Mouse (Mus musculus) midbrain, embryonic 16.5 days (tissue): Measurements from ENCODE around the gene B3galt5. TPM values are rescaled to one million over a fixed set of nuclear protein-coding genes. Genes with fewer than 3 reads are reported as not detected.
A peak's percentile ranks its signal among the peaks of the same experiment; 100 is the strongest.

ENCODE experiments used
- ATAC-seq: fragments of 200-750 bp; cut with Nextera tagmentation; 2 replicates; pipeline ENCODE4 v1.8.0; 2017; ENCODE audit warnings: moderate TSS enrichment
- H3K27ac ChIP-seq: fragments of 300-500 bp; sonication (generic); 2 replicates; pipeline ENCODE4 v1.5.1; 2014; ENCODE audit warnings: mild to moderate bottlenecking, low read length, mixed read lengths
- H3K27me3 ChIP-seq: fragments of 300-500 bp; sonication (generic); 2 replicates; pipeline ENCODE4 v1.6.1; 2014; ENCODE audit warnings: low read depth, low read length, mixed read lengths; ENCODE audit not compliant: control insufficient read depth, insufficient read depth
- H3K36me3 ChIP-seq: fragments of 300-500 bp; sonication (generic); 2 replicates; pipeline ENCODE4 v1.6.1; 2014; ENCODE audit warnings: mild to moderate bottlenecking, low read length, moderate library complexity, mixed read lengths; ENCODE audit not compliant: control insufficient read depth, insufficient read depth
- H3K4me1 ChIP-seq: fragments of 300-500 bp; sonication (generic); 2 replicates; pipeline ENCODE4 v1.6.1; 2014; ENCODE audit warnings: mild to moderate bottlenecking, low read length, mixed read lengths; ENCODE audit not compliant: control insufficient read depth, insufficient read depth
- H3K4me2 ChIP-seq: fragments of 300-500 bp; sonication (generic); 2 replicates; pipeline ENCODE4 v1.6.1; 2014; ENCODE audit warnings: mild to moderate bottlenecking, low read length, mixed read lengths
- H3K4me3 ChIP-seq: fragments of 300-500 bp; sonication (generic); 2 replicates; pipeline ENCODE4 v1.5.1; 2014; ENCODE audit warnings: low read depth, mild to moderate bottlenecking, low read length, moderate library complexity, mixed read lengths
- H3K9ac ChIP-seq: fragments of 300-500 bp; sonication (generic); 2 replicates; pipeline ENCODE4 v1.6.1; 2014; ENCODE audit warnings: low read depth, low read length, mixed read lengths
- H3K9me3 ChIP-seq: fragments of 300-500 bp; sonication (generic); replicated peaks from 2 replicates; pipeline ENCODE4 v1.6.1; 2014; ENCODE audit warnings: mild to moderate bottlenecking, low read length, mixed read lengths; ENCODE audit not compliant: control insufficient read depth, poor library complexity, severe bottlenecking
- WGBS: fragments of 180-500 bp; shearing (Covaris S2); extraction: QIAGEN DNeasy Blood & Tissue Kit; methylation state at CpG from one replicate; pipeline ENCODE4 v1.1.7; 2014; 5-methylcytosine and 5-hydroxymethylcytosine counted together
- polyA plus RNA-seq: library from polyadenylated mRNA; unstranded; fragments of >200 nt; fragmentation: Nextera tagmentation; extraction: Ambion mirVana; gene quantifications from 2 replicates; pipeline ENCODE4 v1.2.1, GENCODE M21; 2015

The B3galt5 gene
- polyA plus RNA-seq, 1 experiment from 2014 or later = 4.8 TPM

DNA sequence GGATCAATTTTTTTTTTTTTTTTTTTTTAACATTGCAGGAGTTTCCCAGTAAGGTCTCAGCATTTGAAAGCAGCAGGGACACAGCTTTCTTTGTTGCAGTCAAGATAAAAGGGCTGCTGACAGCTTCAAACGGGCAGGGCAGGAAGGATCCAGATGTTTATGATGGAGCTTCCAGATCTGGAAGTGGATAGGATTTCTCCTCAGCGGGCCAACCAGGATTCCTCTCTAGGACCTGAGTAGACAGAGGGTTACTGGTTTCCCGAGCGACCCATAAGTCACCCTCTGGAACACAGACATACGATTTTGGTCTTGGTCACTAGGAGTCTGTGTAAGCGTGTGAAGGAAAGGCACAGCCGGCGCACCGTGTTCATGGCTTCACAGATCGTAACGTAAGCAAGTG, 112.5 kb downstream of the B3galt5 start:
- no peaks in the 10 kb centered on the region for H3K9me3 ChIP-seq
- WGBS = 63% methylated on average over 11 of the region's 11 CpGs
- no peak overlapping the region for H3K27ac ChIP-seq
- no peak for ATAC-seq
- H3K27me3 ChIP-seq = no peaks in the 10 kb centered on the region
- no peak overlapping the region for H3K4me2 ChIP-seq
- no peak overlapping the region for H3K4me3 ChIP-seq
- H3K36me3 ChIP-seq = no peaks in the 10 kb centered on the region
- H3K4me1 ChIP-seq = peaks cover 7% of the 10 kb centered on the region
- no peak overlapping the region for H3K9ac ChIP-seq

DNA sequence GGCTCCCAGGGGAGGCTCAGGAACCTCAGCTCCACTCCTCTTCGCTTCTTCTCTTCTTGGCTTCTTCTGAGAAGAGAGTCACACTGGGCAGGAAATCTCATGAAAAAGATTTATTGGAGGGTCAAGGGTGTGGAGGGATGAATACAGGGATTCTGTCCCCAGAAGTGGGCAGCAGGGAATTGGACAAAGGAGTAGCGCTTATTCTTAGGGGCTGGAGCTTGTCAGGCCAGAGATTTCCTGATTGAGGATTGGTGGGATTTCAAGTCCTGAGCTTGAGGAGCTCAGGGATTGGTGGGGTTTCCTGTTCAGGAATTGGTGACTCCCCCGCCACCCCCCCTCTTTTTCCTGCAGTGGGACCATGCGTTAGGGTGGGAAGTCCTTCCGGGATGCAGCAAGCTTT, 113.2 kb downstream of the B3galt5 start:
- Histone ChIP-seq H3K4me2 (no peak overlapping the region), H3K4me1 (peaks cover 7% of the 10 kb centered on the region), H3K27ac (no peak overlapping the region), H3K36me3 (no peaks in the 10 kb centered on the region), H3K27me3 (no peaks in the 10 kb centered on the region), H3K9ac (no peak overlapping the region), H3K9me3 (no peaks in the 10 kb centered on the region), H3K4me3 (no peak overlapping the region)
- ATAC-seq = no peak
- 77% methylated on average over 5 of the region's 5 CpGs for WGBS

DNA sequence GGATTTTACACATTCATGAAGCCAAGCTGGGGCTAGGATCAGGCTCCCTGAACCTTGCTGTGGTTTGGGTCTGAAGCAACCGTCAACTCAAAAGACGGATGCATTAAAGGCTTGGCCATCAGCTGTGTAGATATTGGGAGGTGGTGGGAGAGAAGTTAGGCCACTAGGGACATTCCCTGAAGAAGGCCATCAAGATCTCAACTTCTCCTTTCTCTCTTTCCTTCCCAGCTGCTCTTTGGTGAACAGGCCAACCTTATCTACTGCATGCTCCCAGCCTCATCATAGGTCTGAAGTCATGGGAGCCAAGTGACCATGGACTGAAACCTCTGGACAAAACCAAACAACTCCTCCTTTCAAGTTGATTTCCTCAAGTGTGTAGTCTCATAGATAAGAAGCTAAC, 115.9 kb downstream of the B3galt5 start:
- H3K4me3 ChIP-seq = no peak overlapping the region
- WGBS = 87% methylated on average over 2 of the region's 2 CpGs

DNA sequence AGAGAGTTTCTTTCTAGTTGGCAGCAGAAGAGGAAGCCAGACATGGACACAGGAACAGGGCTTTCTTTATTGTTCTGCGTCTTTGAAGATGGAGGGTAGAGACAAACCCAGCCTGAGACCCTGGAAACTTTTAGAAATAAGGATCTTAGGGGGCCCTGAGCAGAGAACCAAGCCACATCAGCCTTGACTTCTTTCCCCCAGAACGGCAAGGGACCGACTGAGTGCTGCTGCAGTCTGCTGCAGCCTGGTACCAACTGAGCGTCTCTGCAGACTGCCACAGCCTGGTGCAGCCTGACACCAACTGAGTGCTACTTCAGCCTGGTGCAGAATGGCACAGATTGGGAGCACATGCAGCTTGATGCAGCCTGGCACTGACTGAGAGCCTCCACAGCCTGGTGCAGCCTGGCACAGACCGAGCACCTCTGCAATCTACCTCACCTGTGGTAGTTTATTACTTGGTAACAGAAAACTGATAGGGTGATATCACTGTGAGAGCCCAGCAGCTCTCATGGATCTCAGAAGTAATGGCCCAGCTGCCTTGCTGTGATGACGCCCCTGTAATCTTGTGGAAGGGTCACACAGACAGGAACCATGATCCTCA, 117.8 kb downstream of the B3galt5 start:
- Histone ChIP-seq H3K4me1 (peaks cover 3% of the 10 kb centered on the region; the same call in 1 of the 2 replicates), H3K36me3 (no peaks in the 10 kb centered on the region), H3K9ac (no peak overlapping the region), H3K27ac (no peak overlapping the region), H3K9me3 (no peaks in the 10 kb centered on the region), H3K4me2 (no peak overlapping the region), H3K4me3 (no peak overlapping the region), H3K27me3 (no peaks in the 10 kb centered on the region)
- 79% methylated on average over 6 of the region's 6 CpGs for WGBS
- ATAC-seq = 0 out of 2 replicates have a peak, but pooled peaks have one; percentile 28

More for the DNA sequence above, 115.9 kb downstream of the B3galt5 start:
- no peak overlapping the region for H3K4me2 ChIP-seq
- no peak overlapping the region for H3K9ac ChIP-seq
- no peaks in the 10 kb centered on the region for H3K9me3 ChIP-seq
- peaks cover 7% of the 10 kb centered on the region for H3K4me1 ChIP-seq
- H3K36me3 ChIP-seq = no peaks in the 10 kb centered on the region
- no peaks in the 10 kb centered on the region for H3K27me3 ChIP-seq
- no peak for ATAC-seq
- no peak overlapping the region for H3K27ac ChIP-seq

DNA sequence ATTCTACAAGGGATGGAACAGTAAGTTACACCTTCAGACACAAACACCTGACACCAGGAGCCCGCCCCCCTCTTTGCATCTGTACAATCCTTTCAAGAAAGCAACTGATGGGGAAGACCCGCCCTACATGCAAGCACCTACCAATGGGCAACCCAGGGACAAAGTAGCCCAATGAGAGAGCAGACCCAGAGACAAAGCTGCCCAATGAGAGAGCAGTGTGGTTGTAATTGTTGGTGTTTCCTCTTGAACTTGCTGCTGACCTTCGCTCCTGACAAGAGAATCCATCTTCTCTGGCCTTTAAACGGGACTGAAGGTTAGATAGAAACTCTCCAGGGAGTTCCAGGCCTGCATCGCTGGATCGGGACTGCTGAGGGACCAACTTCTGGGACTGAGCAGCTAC, 118.4 kb downstream of the B3galt5 start:
- WGBS = 45% methylated on average over 6 of the region's 6 CpGs
- Histone ChIP-seq H3K4me1 (0 out of 2 replicates have a peak, but pooled peaks cover 2% of the 10 kb centered on the region), H3K4me3 (peak overlapping the region; percentile 10; the same call in 1 of the 2 replicates), H3K27me3 (no peaks in the 10 kb centered on the region), H3K27ac (no peak overlapping the region), H3K9me3 (no peaks in the 10 kb centered on the region), H3K9ac (no peak overlapping the region), H3K4me2 (no peak overlapping the region; the same call in 1 of the 2 replicates), H3K36me3 (no peaks in the 10 kb centered on the region)
- ATAC-seq = no peak

DNA sequence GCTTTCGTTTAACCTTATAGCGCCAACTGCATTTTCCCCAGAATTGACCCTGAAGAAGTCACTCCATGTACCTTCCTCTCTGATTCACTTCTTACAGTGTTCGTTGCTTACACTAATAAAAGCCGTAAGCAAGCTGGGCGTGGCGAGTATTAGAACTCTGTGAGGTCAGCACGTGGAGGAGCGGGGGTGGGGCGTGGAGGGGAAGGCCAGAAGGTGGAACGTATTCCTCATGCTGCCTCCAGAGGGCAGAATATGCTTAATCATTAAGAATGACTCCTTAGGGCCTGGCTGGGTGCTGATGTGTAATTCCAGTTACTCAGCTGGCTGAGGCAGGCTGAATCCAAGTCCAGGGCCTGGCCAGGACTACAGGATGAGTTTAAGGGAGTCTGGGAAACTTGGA, 122.3 kb downstream of the B3galt5 start:
- Histone ChIP-seq H3K36me3 (no peaks in the 10 kb centered on the region), H3K4me1 (no peaks in the 10 kb centered on the region), H3K4me2 (peak overlapping the region; percentile 46), H3K4me3 (peak overlapping the region; percentile 20), H3K9ac (no peak overlapping the region), H3K27me3 (no peaks in the 10 kb centered on the region), H3K27ac (no peak overlapping the region), H3K9me3 (no peaks in the 10 kb centered on the region)
- 8% methylated on average over 10 of the region's 10 CpGs for WGBS
- no peak for ATAC-seq

DNA sequence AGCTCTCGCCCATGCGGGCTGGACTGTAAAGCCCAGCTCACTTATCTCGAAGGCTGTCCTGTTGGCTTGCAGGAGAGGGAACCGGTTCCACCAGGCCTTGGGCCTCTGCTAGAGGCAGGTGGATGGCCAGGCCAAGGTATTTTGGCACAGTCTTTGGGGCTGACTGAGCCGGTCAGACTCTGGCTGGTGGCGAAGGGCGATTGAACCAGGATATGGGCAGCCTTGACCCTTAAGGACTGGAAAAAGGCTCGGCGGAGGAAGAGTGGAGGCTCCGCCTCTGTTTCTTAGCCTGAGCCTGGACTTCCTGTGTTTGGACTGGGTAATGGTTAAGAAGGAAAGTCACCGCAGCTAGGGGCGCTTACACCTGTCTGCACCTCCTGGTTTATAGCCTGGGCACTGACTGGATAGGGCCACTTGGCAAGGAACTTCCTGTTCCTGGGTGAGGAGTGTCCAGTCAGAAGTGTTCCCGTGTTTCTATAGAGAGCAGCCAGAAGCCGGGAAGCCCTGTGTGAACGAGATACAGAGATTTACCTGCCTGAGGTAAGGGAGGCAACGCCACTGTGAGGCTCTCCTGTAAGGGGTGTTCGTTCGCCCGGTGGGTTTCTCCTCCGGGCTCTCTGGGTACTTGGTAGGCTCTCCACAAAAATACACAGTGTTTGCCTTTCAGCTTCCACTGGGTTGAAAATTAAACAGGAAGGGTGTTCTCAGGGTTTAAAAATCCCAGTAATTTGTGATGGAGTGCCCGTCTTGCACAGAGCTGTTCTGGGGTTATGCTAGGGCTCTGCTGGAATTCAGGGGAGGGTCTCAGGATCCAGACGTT, 125.9 kb downstream of the B3galt5 start:
- ATAC-seq = no peak
- Histone ChIP-seq H3K4me3 (no peak overlapping the region), H3K4me2 (no peak overlapping the region), H3K36me3 (no peaks in the 10 kb centered on the region), H3K27me3 (no peaks in the 10 kb centered on the region), H3K9me3 (no peaks in the 10 kb centered on the region), H3K4me1 (no peaks in the 10 kb centered on the region), H3K27ac (no peak overlapping the region), H3K9ac (no peak overlapping the region)
- WGBS = 85% methylated on average over 22 of the region's 22 CpGs

DNA sequence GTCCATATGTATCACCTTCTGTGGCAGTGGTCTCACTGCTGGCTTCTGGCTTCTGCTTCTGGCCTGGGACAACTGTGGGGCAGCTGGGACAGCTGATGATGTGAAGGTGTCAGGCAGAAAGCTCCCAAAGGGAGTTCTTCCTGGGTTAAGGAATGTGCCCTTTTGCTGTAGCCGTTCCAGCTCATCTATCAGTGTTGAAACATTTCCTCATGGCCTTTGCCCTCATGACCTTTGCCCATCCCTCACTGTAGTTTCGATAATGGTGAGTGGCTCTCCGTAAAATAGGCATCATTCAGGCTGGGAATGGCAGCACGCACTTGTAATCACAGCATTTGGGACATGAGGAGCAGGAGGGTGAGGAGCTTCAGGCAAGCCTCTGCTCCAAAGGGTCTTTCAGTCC, 127.3 kb downstream of the B3galt5 start:
- WGBS = 68% methylated on average over 4 of the region's 4 CpGs
- Histone ChIP-seq H3K9ac (no peak overlapping the region), H3K27me3 (no peaks in the 10 kb centered on the region), H3K9me3 (no peaks in the 10 kb centered on the region), H3K4me3 (no peak overlapping the region), H3K27ac (no peak overlapping the region), H3K4me1 (no peaks in the 10 kb centered on the region), H3K4me2 (no peak overlapping the region), H3K36me3 (no peaks in the 10 kb centered on the region)
- no peak for ATAC-seq

DNA sequence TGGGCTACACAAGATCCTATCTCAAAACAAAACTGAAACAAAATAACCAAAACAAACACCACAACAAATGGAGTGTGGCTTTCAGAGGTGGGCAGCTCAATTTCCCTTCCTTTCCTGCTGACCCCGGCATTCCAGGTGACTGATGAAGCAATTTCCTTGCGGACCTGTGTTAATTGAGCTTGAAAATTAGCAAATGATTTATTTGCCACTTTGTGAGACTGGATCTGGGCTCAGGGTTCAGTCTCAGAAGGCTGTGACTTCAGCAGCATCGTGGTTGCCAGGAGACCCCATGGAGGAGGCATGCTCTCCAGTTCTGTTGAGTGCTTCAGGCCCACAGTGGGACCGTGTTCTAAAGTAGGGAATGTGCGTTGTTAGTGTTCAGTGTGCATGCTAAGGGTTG, 127.7 kb downstream of the B3galt5 start:
- Histone ChIP-seq H3K4me2 (no peak overlapping the region), H3K4me1 (no peaks in the 10 kb centered on the region), H3K27me3 (no peaks in the 10 kb centered on the region), H3K36me3 (no peaks in the 10 kb centered on the region), H3K27ac (no peak overlapping the region), H3K9me3 (no peaks in the 10 kb centered on the region), H3K9ac (no peak overlapping the region), H3K4me3 (no peak overlapping the region)
- ATAC-seq = no peak
- WGBS = 72% methylated on average over 5 of the region's 5 CpGs
